Mouse (Mus musculus): ENCODE data around the gene Sptssb. TPM values are rescaled to one million over a fixed set of nuclear protein-coding genes. Genes with fewer than 3 reads are reported as not detected.

The Sptssb gene
- polyA plus RNA-seq, 2 experiments = 0.48 to 0.50 TPM

GRCm38 (mm10) chr3:69816547-69816946 is 43.2 kb downstream of the Sptssb start:
- Histone ChIP-seq H3K27ac (replicated peaks; ENCODE audit: low read depth, low read length) (no peak overlapping the region), H3K4me3 (replicated peaks; ENCODE audit: low read length) (no peak overlapping the region), H3K36me3 (ENCODE audit: control insufficient read depth, insufficient read depth, low read length) (no peaks in the 10 kb centered on the region), H3K9me3 (ENCODE audit: control insufficient read depth, low read length) (no peaks in the 10 kb centered on the region), H3K4me1 (ENCODE audit: control insufficient read depth, insufficient read depth, low read length) (no peaks in the 10 kb centered on the region), H3K9ac (ENCODE audit: low read depth, low read length, severe bottlenecking) (no peak overlapping the region), H3K4me2 (replicated peaks; ENCODE audit: low read depth, low read length, severe bottlenecking) (no peak overlapping the region), H3K27me3 (ENCODE audit: control insufficient read depth, insufficient read depth, low read length) (no peaks in the 10 kb centered on the region)
- TF ChIP-seq POLR2A (IDR thresholded peaks at IDR 0.05; ENCODE audit: borderline replicate concordance, extremely low read depth, insufficient read depth, insufficient read length) = no peak
- no peak for DNase-seq (ENCODE audit: low spot score)
- no peak for ATAC-seq (ENCODE audit: low FRiP score, low read depth)
- 73% methylated on average over 2 of the region's 2 CpGs for WGBS

- ATAC-seq (ENCODE audit: low FRiP score, low read depth) (no peak), DNase-seq (ENCODE audit: low spot score) (no peak)
- Histone ChIP-seq H3K4me1 (ENCODE audit: control insufficient read depth, insufficient read depth, low read length) (no peaks in the 10 kb centered on the region), H3K9ac (ENCODE audit: low read depth, low read length, severe bottlenecking) (no peak overlapping the region), H3K27me3 (ENCODE audit: control insufficient read depth, insufficient read depth, low read length) (no peaks in the 10 kb centered on the region), H3K4me3 (replicated peaks; ENCODE audit: low read length) (no peak overlapping the region), H3K9me3 (ENCODE audit: control insufficient read depth, low read length) (no peaks in the 10 kb centered on the region), H3K4me2 (replicated peaks; ENCODE audit: low read depth, low read length, severe bottlenecking) (no peak overlapping the region), H3K36me3 (ENCODE audit: control insufficient read depth, insufficient read depth, low read length) (no peaks in the 10 kb centered on the region), H3K27ac (replicated peaks; ENCODE audit: low read depth, low read length) (no peak overlapping the region)
- 45% methylated on average over 11 of the region's 11 CpGs for WGBS
- TF ChIP-seq POLR2A (IDR thresholded peaks at IDR 0.05; ENCODE audit: borderline replicate concordance, extremely low read depth, insufficient read depth, insufficient read length) = no peak
These were observed 46.6 kb downstream of the Sptssb start for GRCm38 (mm10) chr3:69813005-69813695.

- 56% methylated on average over 2 of the region's 2 CpGs for WGBS
- no peak overlapping the region for H3K4me2 ChIP-seq (replicated peaks; ENCODE audit: low read depth, low read length, severe bottlenecking)
- no peaks in the 10 kb centered on the region for H3K4me1 ChIP-seq (ENCODE audit: control insufficient read depth, insufficient read depth, low read length)
- no peak overlapping the region for H3K9ac ChIP-seq (ENCODE audit: low read depth, low read length, severe bottlenecking)
- no peak overlapping the region for H3K4me3 ChIP-seq (replicated peaks; ENCODE audit: low read length)
- no peaks in the 10 kb centered on the region for H3K9me3 ChIP-seq (ENCODE audit: control insufficient read depth, low read length)
- H3K36me3 ChIP-seq (ENCODE audit: control insufficient read depth, insufficient read depth, low read length) = no peaks in the 10 kb centered on the region
- no peak for ATAC-seq (ENCODE audit: low FRiP score, low read depth)
- TF ChIP-seq POLR2A (IDR thresholded peaks at IDR 0.05; ENCODE audit: borderline replicate concordance, extremely low read depth, insufficient read depth, insufficient read length) = no peak
- no peaks in the 10 kb centered on the region for H3K27me3 ChIP-seq (ENCODE audit: control insufficient read depth, insufficient read depth, low read length)
- DNase-seq (ENCODE audit: low spot score) = no peak
- H3K27ac ChIP-seq (replicated peaks; ENCODE audit: low read depth, low read length) = no peak overlapping the region
These were observed 47.3 kb downstream of the Sptssb start for GRCm38 (mm10) chr3:69812442-69812841.

- Histone ChIP-seq H3K27me3 (ENCODE audit: control insufficient read depth, insufficient read depth, low read length) (no peaks in the 10 kb centered on the region), H3K4me2 (replicated peaks; ENCODE audit: low read depth, low read length, severe bottlenecking) (no peak overlapping the region), H3K4me3 (replicated peaks; ENCODE audit: low read length) (no peak overlapping the region), H3K9me3 (ENCODE audit: control insufficient read depth, low read length) (no peaks in the 10 kb centered on the region), H3K36me3 (ENCODE audit: control insufficient read depth, insufficient read depth, low read length) (no peaks in the 10 kb centered on the region), H3K4me1 (ENCODE audit: control insufficient read depth, insufficient read depth, low read length) (no peaks in the 10 kb centered on the region), H3K9ac (ENCODE audit: low read depth, low read length, severe bottlenecking) (no peak overlapping the region), H3K27ac (replicated peaks; ENCODE audit: low read depth, low read length) (no peak overlapping the region)
- no peak for DNase-seq (ENCODE audit: low spot score)
- WGBS = 87% methylated on average over 7 of the region's 7 CpGs
- no peak for ATAC-seq (ENCODE audit: low FRiP score, low read depth)
- no peak for TF ChIP-seq POLR2A (IDR thresholded peaks at IDR 0.05; ENCODE audit: borderline replicate concordance, extremely low read depth, insufficient read depth, insufficient read length)
These were observed 51.3 kb downstream of the Sptssb start for GRCm38 (mm10) chr3:69808479-69808878.

- Histone ChIP-seq H3K4me3 (replicated peaks; ENCODE audit: low read length) (no peak overlapping the region), H3K9ac (ENCODE audit: low read depth, low read length, severe bottlenecking) (no peak overlapping the region), H3K27me3 (ENCODE audit: control insufficient read depth, insufficient read depth, low read length) (no peaks in the 10 kb centered on the region), H3K36me3 (ENCODE audit: control insufficient read depth, insufficient read depth, low read length) (no peaks in the 10 kb centered on the region), H3K9me3 (ENCODE audit: control insufficient read depth, low read length) (no peaks in the 10 kb centered on the region), H3K27ac (replicated peaks; ENCODE audit: low read depth, low read length) (no peak overlapping the region), H3K4me2 (replicated peaks; ENCODE audit: low read depth, low read length, severe bottlenecking) (no peak overlapping the region), H3K4me1 (ENCODE audit: control insufficient read depth, insufficient read depth, low read length) (no peaks in the 10 kb centered on the region)
- DNase-seq (ENCODE audit: low spot score) = no peak
- 65% methylated on average over 1 of the region's 1 CpGs for WGBS
- no peak for TF ChIP-seq POLR2A (IDR thresholded peaks at IDR 0.05; ENCODE audit: borderline replicate concordance, extremely low read depth, insufficient read depth, insufficient read length)
- ATAC-seq (ENCODE audit: low FRiP score, low read depth) = no peak
These were observed 56.6 kb downstream of the Sptssb start for GRCm38 (mm10) chr3:69803137-69803536.
